Mouse (Mus musculus): ENCODE data around the gene Gpr162. TPM values are rescaled to one million over a fixed set of nuclear protein-coding genes. Genes with fewer than 3 reads are reported as not detected.

Gpr162 gene
- polyA plus RNA-seq, 1 experiment, result 177 TPM

GRCm38 (mm10) chr6:124888555-124889125 lies 24.9 kb upstream of the Gpr162 start:
- Histone ChIP-seq H3K4me3 (replicated peaks; ENCODE audit: insufficient read depth, low read depth, low read length) (no peak overlapping the region), H3K27me3 (ENCODE audit: control insufficient read depth, insufficient read depth, low read length) (no peaks in the 10 kb centered on the region), H3K27ac (ENCODE audit: insufficient read depth, low read length) (no peak overlapping the region), H3K4me1 (ENCODE audit: control insufficient read depth, insufficient read depth, low read length) (peaks cover 9% of the 10 kb centered on the region)
- DNase-seq, result no peak
- TF ChIP-seq CTCF (IDR thresholded peaks at IDR 0.05; ENCODE audit: borderline replicate concordance, insufficient read depth, low read depth, low read length) (no peak), POLR2A (IDR thresholded peaks at IDR 0.05; ENCODE audit: borderline replicate concordance, insufficient read depth, low read length) (no peak)
- WGBS, result 88% methylated on average over 6 of the region's 6 CpGs

- no peak for TF ChIP-seq CTCF (IDR thresholded peaks at IDR 0.05; ENCODE audit: borderline replicate concordance, insufficient read depth, low read depth, low read length)
- no peak for TF ChIP-seq POLR2A (IDR thresholded peaks at IDR 0.05; ENCODE audit: borderline replicate concordance, insufficient read depth, low read length)
- no peaks in the 10 kb centered on the region for H3K27me3 ChIP-seq (ENCODE audit: control insufficient read depth, insufficient read depth, low read length)
- no peak for DNase-seq
- no peak within 1 kb of the TSS for H3K4me3 ChIP-seq (replicated peaks; ENCODE audit: insufficient read depth, low read depth, low read length)
- no peak within 1 kb of the TSS for H3K27ac ChIP-seq (ENCODE audit: insufficient read depth, low read length)
- peaks cover 9% of the 10 kb centered on the region for H3K4me1 ChIP-seq (ENCODE audit: control insufficient read depth, insufficient read depth, low read length)
- 93% methylated on average over 9 of the region's 9 CpGs for WGBS
Measured at GRCm38 (mm10) chr6:124887986-124888385, 24.2 kb upstream of the Gpr162 start, which contains the start of gene Cd4. Cd4 (minus strand) TSS chr6:124888221.

GRCm38 (mm10) chr6:124885956-124886381 lies 22.2 kb upstream of the Gpr162 start:
- 98% methylated on average over 8 of the region's 8 CpGs for WGBS
- peaks cover 9% of the 10 kb centered on the region for H3K4me1 ChIP-seq (ENCODE audit: control insufficient read depth, insufficient read depth, low read length)
- H3K27me3 ChIP-seq (ENCODE audit: control insufficient read depth, insufficient read depth, low read length), result no peaks in the 10 kb centered on the region
- no peak overlapping the region for H3K27ac ChIP-seq (ENCODE audit: insufficient read depth, low read length)
- H3K4me3 ChIP-seq (replicated peaks; ENCODE audit: insufficient read depth, low read depth, low read length), result no peak overlapping the region
- TF ChIP-seq CTCF (IDR thresholded peaks at IDR 0.05; ENCODE audit: borderline replicate concordance, insufficient read depth, low read depth, low read length) (no peak), POLR2A (IDR thresholded peaks at IDR 0.05; ENCODE audit: borderline replicate concordance, insufficient read depth, low read length) (no peak)
- no peak for DNase-seq

- Histone ChIP-seq H3K4me1 (ENCODE audit: control insufficient read depth, insufficient read depth, low read length) (peaks cover 9% of the 10 kb centered on the region), H3K27me3 (ENCODE audit: control insufficient read depth, insufficient read depth, low read length) (no peaks in the 10 kb centered on the region), H3K27ac (ENCODE audit: insufficient read depth, low read length) (no peak overlapping the region; the same call in 1 of the 2 replicates), H3K4me3 (replicated peaks; ENCODE audit: insufficient read depth, low read depth, low read length) (no peak overlapping the region)
- TF ChIP-seq CTCF (IDR thresholded peaks at IDR 0.05; ENCODE audit: borderline replicate concordance, insufficient read depth, low read depth, low read length) (no peak), POLR2A (IDR thresholded peaks at IDR 0.05; ENCODE audit: borderline replicate concordance, insufficient read depth, low read length) (no peak)
- peak; percentile 88 for DNase-seq
- 15% methylated on average over 10 of the region's 10 CpGs for WGBS
Measured at GRCm38 (mm10) chr6:124884714-124885500, 21.1 kb upstream of the Gpr162 start.

DNA sequence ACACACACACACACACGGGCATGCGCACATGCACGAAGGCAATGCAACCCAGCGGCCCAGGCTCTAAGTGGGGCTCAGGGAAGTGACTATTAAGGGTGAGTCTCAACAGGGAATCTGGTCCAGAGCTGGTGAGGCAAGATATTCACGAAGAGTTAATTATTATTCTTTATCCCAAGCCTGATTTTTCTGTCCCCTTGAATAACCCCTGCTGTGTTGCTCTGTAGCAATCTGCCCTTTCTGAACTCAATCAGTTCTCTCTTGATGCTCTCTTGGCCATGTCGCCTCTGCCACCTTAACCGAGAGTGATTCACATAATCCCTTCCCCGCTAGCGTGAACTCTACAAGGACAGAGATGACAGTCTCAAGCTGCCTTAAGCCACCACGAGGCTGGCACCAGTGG lies 19.6 kb upstream of the Gpr162 start:
- Histone ChIP-seq H3K27me3 (ENCODE audit: control insufficient read depth, insufficient read depth, low read length) (no peaks in the 10 kb centered on the region), H3K4me1 (ENCODE audit: control insufficient read depth, insufficient read depth, low read length) (peaks cover 9% of the 10 kb centered on the region), H3K4me3 (replicated peaks; ENCODE audit: insufficient read depth, low read depth, low read length) (no peak overlapping the region), H3K27ac (ENCODE audit: insufficient read depth, low read length) (no peak overlapping the region)
- WGBS, result 75% methylated on average over 10 of the region's 10 CpGs
- TF ChIP-seq POLR2A (IDR thresholded peaks at IDR 0.05; ENCODE audit: borderline replicate concordance, insufficient read depth, low read length) (no peak), CTCF (IDR thresholded peaks at IDR 0.05; ENCODE audit: borderline replicate concordance, insufficient read depth, low read depth, low read length) (no peak)
- no peak for DNase-seq

GRCm38 (mm10) chr6:124881821-124882220 lies 18.0 kb upstream of the Gpr162 start:
- TF ChIP-seq CTCF (IDR thresholded peaks at IDR 0.05; ENCODE audit: borderline replicate concordance, insufficient read depth, low read depth, low read length) (no peak), POLR2A (IDR thresholded peaks at IDR 0.05; ENCODE audit: borderline replicate concordance, insufficient read depth, low read length) (no peak)
- H3K4me3 ChIP-seq (replicated peaks; ENCODE audit: insufficient read depth, low read depth, low read length), result no peak overlapping the region
- no peak for DNase-seq
- WGBS, result 72% methylated on average over 9 of the region's 9 CpGs
- peaks cover 9% of the 10 kb centered on the region for H3K4me1 ChIP-seq (ENCODE audit: control insufficient read depth, insufficient read depth, low read length)
- no peaks in the 10 kb centered on the region for H3K27me3 ChIP-seq (ENCODE audit: control insufficient read depth, insufficient read depth, low read length)
- H3K27ac ChIP-seq (ENCODE audit: insufficient read depth, low read length), result no peak overlapping the region

DNA sequence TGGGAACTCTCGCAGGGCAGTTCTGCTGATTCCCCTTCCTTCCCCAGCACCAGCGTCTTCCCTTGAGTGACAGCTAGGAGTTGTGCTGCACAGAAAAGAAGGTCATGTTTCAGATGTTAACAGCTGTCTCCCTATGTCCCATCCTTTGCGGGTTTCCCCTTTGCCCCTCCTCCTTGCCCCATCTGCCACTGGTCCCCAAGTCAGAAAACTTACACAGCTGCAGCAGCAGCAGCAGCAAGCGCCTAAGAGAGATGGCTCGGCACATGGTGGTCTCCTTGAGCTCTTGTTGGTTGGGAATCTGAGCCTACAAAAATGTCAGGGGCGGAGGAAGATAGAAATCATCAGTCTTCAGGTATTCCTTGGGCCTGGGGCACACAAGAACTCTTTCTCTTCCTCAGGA lies 15.6 kb upstream of the Gpr162 start:
- TF ChIP-seq CTCF (IDR thresholded peaks at IDR 0.05; ENCODE audit: borderline replicate concordance, insufficient read depth, low read depth, low read length) (no peak), POLR2A (IDR thresholded peaks at IDR 0.05; ENCODE audit: borderline replicate concordance, insufficient read depth, low read length) (no peak)
- 64% methylated on average over 6 of the region's 6 CpGs for WGBS
- H3K27ac ChIP-seq (ENCODE audit: insufficient read depth, low read length), result no peak overlapping the region
- H3K4me3 ChIP-seq (replicated peaks; ENCODE audit: insufficient read depth, low read depth, low read length), result no peak overlapping the region
- DNase-seq, result no peak
- no peaks in the 10 kb centered on the region for H3K27me3 ChIP-seq (ENCODE audit: control insufficient read depth, insufficient read depth, low read length)
- no peaks in the 10 kb centered on the region for H3K4me1 ChIP-seq (ENCODE audit: control insufficient read depth, insufficient read depth, low read length)

GRCm38 (mm10) chr6:124874348-124874747 lies 10.6 kb upstream of the Gpr162 start:
- no peak for TF ChIP-seq POLR2A (IDR thresholded peaks at IDR 0.05; ENCODE audit: borderline replicate concordance, insufficient read depth, low read length)
- no peak for TF ChIP-seq CTCF (IDR thresholded peaks at IDR 0.05; ENCODE audit: borderline replicate concordance, insufficient read depth, low read depth, low read length)

More at GRCm38 (mm10) chr6:124874348-124874747, 10.6 kb upstream of the Gpr162 start:
- Histone ChIP-seq H3K4me3 (replicated peaks; ENCODE audit: insufficient read depth, low read depth, low read length) (no peak overlapping the region), H3K4me1 (ENCODE audit: control insufficient read depth, insufficient read depth, low read length) (no peaks in the 10 kb centered on the region), H3K27ac (ENCODE audit: insufficient read depth, low read length) (no peak overlapping the region), H3K27me3 (ENCODE audit: control insufficient read depth, insufficient read depth, low read length) (no peaks in the 10 kb centered on the region)
- no peak for DNase-seq
- WGBS, result 62% methylated on average over 2 of the region's 3 CpGs

Data from cerebellum, adult 2 months (tissue).